Mouse (Mus musculus) stomach, embryonic 14.5 days (tissue): ENCODE results near the gene Smurf1. TPM values are rescaled to one million over a fixed set of nuclear protein-coding genes. Genes with fewer than 3 reads are reported as not detected.

ENCODE experiments used
- ATAC-seq: fragments of 200-750 bp; cut with Nextera tagmentation; 2 replicates; pipeline ENCODE4 v1.8.0; 2017; ENCODE audit warnings: low read depth, moderate TSS enrichment; ENCODE audit not compliant: insufficient number of reproducible peaks, insufficient read depth, low FRiP score
- H3K27ac ChIP-seq: fragments of 300-500 bp; sonication (generic); 2 replicates; pipeline ENCODE4 v1.5.1; 2014; ENCODE audit warnings: mild to moderate bottlenecking, low read length, moderate library complexity, mixed read lengths
- H3K27me3 ChIP-seq: fragments of 300-500 bp; sonication (generic); 2 replicates; pipeline ENCODE4 v1.6.1; 2014; ENCODE audit warnings: low read length, control low read depth, mixed read lengths; ENCODE audit not compliant: control insufficient read depth, insufficient read depth
- H3K36me3 ChIP-seq: fragments of 300-500 bp; sonication (generic); 2 replicates; pipeline ENCODE4 v1.6.1; 2014; ENCODE audit warnings: mild to moderate bottlenecking, control low read depth, low read length, moderate library complexity, mixed read lengths; ENCODE audit not compliant: control insufficient read depth, insufficient read depth
- H3K4me1 ChIP-seq: fragments of 300-500 bp; sonication (generic); 2 replicates; pipeline ENCODE4 v1.6.1; 2014; ENCODE audit warnings: low read length, control low read depth, mixed read lengths; ENCODE audit not compliant: control insufficient read depth, insufficient read depth
- H3K4me2 ChIP-seq: fragments of 300-500 bp; sonication (generic); replicated peaks from 2 replicates; pipeline ENCODE4 v1.6.1; 2014; ENCODE audit warnings: low read depth, low read length, control low read depth
- H3K4me3 ChIP-seq: fragments of 300-500 bp; sonication (generic); 2 replicates; pipeline ENCODE4 v1.5.1; 2014; ENCODE audit warnings: low read depth, low read length, control low read depth
- H3K9ac ChIP-seq: fragments of 300-500 bp; sonication (generic); replicated peaks from 2 replicates; pipeline ENCODE4 v1.6.1; 2014; ENCODE audit warnings: low read depth, mild to moderate bottlenecking, control low read depth, low read length, moderate library complexity, mixed read lengths
- H3K9me3 ChIP-seq: fragments of 300-500 bp; sonication (generic); 2 replicates; pipeline ENCODE4 v1.6.1; 2016; ENCODE audit warnings: low read depth, low read length, control low read depth; ENCODE audit not compliant: control insufficient read depth
- WGBS: fragments of 180-500 bp; shearing (Covaris S2); extraction: QIAGEN DNeasy Blood & Tissue Kit; methylation state at CpG from one replicate; pipeline ENCODE4 v1.1.7; 2014; 5-methylcytosine and 5-hydroxymethylcytosine counted together
- polyA plus RNA-seq: library from polyadenylated mRNA; unstranded; fragments of >200 nt; fragmentation: Nextera tagmentation; extraction: Ambion mirVana; gene quantifications from 2 replicates; pipeline ENCODE4 v1.2.1, GENCODE M21; 2014

Smurf1 gene
- polyA plus RNA-seq, 1 experiment from 2014 or later: 15.6 TPM

GRCm38 (mm10) chr5:144918204-144918603, 47.4 kb downstream of the Smurf1 start:
- Histone ChIP-seq H3K4me2 (no peak overlapping the region), H3K4me3 (no peak overlapping the region), H3K36me3 (no peaks in the 10 kb centered on the region), H3K27me3 (no peaks in the 10 kb centered on the region), H3K9me3 (no peaks in the 10 kb centered on the region), H3K27ac (no peak overlapping the region), H3K9ac (no peak overlapping the region), H3K4me1 (peaks cover 42% of the 10 kb centered on the region; the same call in 1 of the 2 replicates)
- 69% methylated on average over 8 of the region's 8 CpGs for WGBS
- ATAC-seq: no peak

- ATAC-seq: no peak
- H3K9me3 ChIP-seq: no peaks in the 10 kb centered on the region
- no peaks in the 10 kb centered on the region for H3K27me3 ChIP-seq
- no peak overlapping the region for H3K4me3 ChIP-seq
- H3K9ac ChIP-seq: no peak overlapping the region
- WGBS: 77% methylated on average over 6 of the region's 6 CpGs
- no peak overlapping the region for H3K27ac ChIP-seq
- no peak overlapping the region for H3K4me2 ChIP-seq
- peaks cover 40% of the 10 kb centered on the region; the same call in 1 of the 2 replicates for H3K4me1 ChIP-seq
- H3K36me3 ChIP-seq: no peaks in the 10 kb centered on the region
Observed at GRCm38 (mm10) chr5:144917172-144917571, 48.5 kb downstream of the Smurf1 start.

DNA sequence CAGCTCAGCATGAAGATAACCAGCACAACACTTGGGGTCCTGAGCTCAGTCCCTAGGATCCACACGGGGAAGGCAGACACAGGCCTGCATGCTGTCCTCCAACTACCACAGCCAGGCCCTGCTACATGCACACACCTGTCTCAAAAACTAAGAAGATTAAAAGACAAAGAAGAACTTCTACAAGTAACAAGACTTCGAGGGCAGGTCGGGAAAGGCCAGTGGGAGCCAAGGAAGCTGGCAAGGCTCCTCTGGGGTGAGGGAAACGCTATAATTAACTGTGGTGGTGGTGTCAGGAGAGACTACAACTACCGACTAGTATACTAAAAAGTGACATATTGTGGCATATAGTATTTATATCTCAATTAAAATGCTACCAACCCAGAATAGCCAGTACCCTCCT, 49.8 kb downstream of the Smurf1 start:
- Histone ChIP-seq H3K9ac (no peak overlapping the region), H3K4me2 (no peak overlapping the region), H3K27me3 (no peaks in the 10 kb centered on the region), H3K36me3 (no peaks in the 10 kb centered on the region), H3K4me1 (peaks cover 32% of the 10 kb centered on the region; the same call in 1 of the 2 replicates), H3K27ac (no peak overlapping the region), H3K4me3 (no peak overlapping the region), H3K9me3 (no peaks in the 10 kb centered on the region)
- no peak for ATAC-seq
- 73% methylated on average over 5 of the region's 5 CpGs for WGBS

- no peaks in the 10 kb centered on the region for H3K27me3 ChIP-seq
- no peak overlapping the region for H3K4me2 ChIP-seq
- H3K4me1 ChIP-seq: peaks cover 24% of the 10 kb centered on the region; the same call in 1 of the 2 replicates
- H3K9me3 ChIP-seq: no peaks in the 10 kb centered on the region
- no peak for ATAC-seq
- H3K4me3 ChIP-seq: no peak overlapping the region
- no peaks in the 10 kb centered on the region for H3K36me3 ChIP-seq
- no peak overlapping the region for H3K9ac ChIP-seq
- H3K27ac ChIP-seq: no peak overlapping the region
- 44% methylated on average over 7 of the region's 7 CpGs for WGBS
Observed at GRCm38 (mm10) chr5:144914433-144914906, 51.2 kb downstream of the Smurf1 start.

GRCm38 (mm10) chr5:144913923-144914322, 51.7 kb downstream of the Smurf1 start:
- no peak overlapping the region for H3K9ac ChIP-seq
- no peak overlapping the region for H3K27ac ChIP-seq
- no peak overlapping the region for H3K4me2 ChIP-seq
- WGBS: 94% methylated on average over 16 of the region's 16 CpGs
- no peaks in the 10 kb centered on the region for H3K9me3 ChIP-seq
- H3K4me1 ChIP-seq: peaks cover 22% of the 10 kb centered on the region; the same call in 1 of the 2 replicates
- no peak overlapping the region for H3K4me3 ChIP-seq
- H3K36me3 ChIP-seq: no peaks in the 10 kb centered on the region
- ATAC-seq: no peak
- no peaks in the 10 kb centered on the region for H3K27me3 ChIP-seq

GRCm38 (mm10) chr5:144913361-144913760, 52.3 kb downstream of the Smurf1 start:
- no peak for ATAC-seq
- H3K36me3 ChIP-seq: no peaks in the 10 kb centered on the region
- H3K27ac ChIP-seq: no peak overlapping the region
- H3K9ac ChIP-seq: no peak overlapping the region
- WGBS: 72% methylated on average over 5 of the region's 5 CpGs
- H3K27me3 ChIP-seq: no peaks in the 10 kb centered on the region
- H3K4me2 ChIP-seq: no peak overlapping the region
- no peaks in the 10 kb centered on the region for H3K9me3 ChIP-seq
- no peak overlapping the region for H3K4me3 ChIP-seq
- peaks cover 20% of the 10 kb centered on the region; the same call in 1 of the 2 replicates for H3K4me1 ChIP-seq

- 61% methylated on average over 7 of the region's 7 CpGs for WGBS
- Histone ChIP-seq H3K4me2 (no peak overlapping the region), H3K4me3 (no peak overlapping the region), H3K9me3 (no peaks in the 10 kb centered on the region), H3K4me1 (peaks cover 20% of the 10 kb centered on the region; the same call in 1 of the 2 replicates), H3K27me3 (no peaks in the 10 kb centered on the region), H3K27ac (no peak overlapping the region), H3K9ac (no peak overlapping the region), H3K36me3 (no peaks in the 10 kb centered on the region)
- no peak for ATAC-seq
Observed at GRCm38 (mm10) chr5:144912519-144913310, 52.9 kb downstream of the Smurf1 start.

GRCm38 (mm10) chr5:144909521-144909920, 56.1 kb downstream of the Smurf1 start:
- H3K9ac ChIP-seq: no peak overlapping the region
- H3K9me3 ChIP-seq: no peaks in the 10 kb centered on the region
- peaks cover 2% of the 10 kb centered on the region; the same call in 1 of the 2 replicates for H3K4me1 ChIP-seq
- H3K36me3 ChIP-seq: no peaks in the 10 kb centered on the region
- no peaks in the 10 kb centered on the region for H3K27me3 ChIP-seq
- H3K27ac ChIP-seq: no peak overlapping the region
- WGBS: 79% methylated on average over 4 of the region's 4 CpGs
- H3K4me2 ChIP-seq: no peak overlapping the region
- ATAC-seq: no peak
- H3K4me3 ChIP-seq: no peak overlapping the region
